Mouse (Mus musculus) megakaryocyte, adult 5-6 weeks (primary cell): ENCODE results near the gene Hectd1. TPM values are rescaled to one million over a fixed set of nuclear protein-coding genes. Genes with fewer than 3 reads are reported as not detected.

Experiments
- ATAC-seq: 2 replicates; pipeline ENCODE4 v1.8.0; 2016; ENCODE audit warnings: mild to moderate bottlenecking, inconsistent platforms; ENCODE audit not compliant: poor library complexity, severe bottlenecking
- total RNA-seq, 2 experiments: library from RNA; stranded (forward) in 1 of 2; stranded (reverse) in 1 of 2; fragments of 153-499, 151-499 nt in 1 of 2; fragments of 221-1000, 200-1000 nt in 1 of 2; gene quantifications; 2 replicates each; pipeline versions ENCODE4 v1.2.3 to v1.2.4; 2015 to 2017

Hectd1 gene
- total RNA-seq (2015), result 47.5 and 49.2 TPM in 2 replicates
- total RNA-seq (2017), result 89.7 and 96.1 TPM in 2 replicates

GRCm38 (mm10) chr12:51829290-51830076 lies at the start of gene Hectd1:
Hectd1 (minus strand) TSS chr12:51829536.
- peak; percentile 77 for ATAC-seq

GRCm38 (mm10) chr12:51871446-51872144 lies 42.3 kb upstream of the Hectd1 start:
- ATAC-seq, result peak; percentile 31; the same call in 1 of the 2 replicates

- ATAC-seq, result no peak
These were observed 40.2 kb upstream of the Hectd1 start for GRCm38 (mm10) chr12:51869511-51869910.

- ATAC-seq, result no peak
These were observed 37.7 kb upstream of the Hectd1 start for GRCm38 (mm10) chr12:51867076-51867475.

- peak; percentile 80 for ATAC-seq
These were observed 37.0 kb upstream of the Hectd1 start for GRCm38 (mm10) chr12:51866226-51866910.

- ATAC-seq, result peak; percentile 74
These were observed 36.4 kb upstream of the Hectd1 start for GRCm38 (mm10) chr12:51865790-51866179.

- ATAC-seq, result peak; percentile 28
These were observed 35.9 kb upstream of the Hectd1 start for GRCm38 (mm10) chr12:51865061-51865789.

- ATAC-seq, result no peak
These were observed 34.0 kb upstream of the Hectd1 start for GRCm38 (mm10) chr12:51863116-51864002.

- no peak for ATAC-seq
These were observed 29.0 kb upstream of the Hectd1 start for GRCm38 (mm10) chr12:51858134-51859028.

- peak; percentile 69 for ATAC-seq
These were observed 27.5 kb upstream of the Hectd1 start for GRCm38 (mm10) chr12:51856768-51857295.

- ATAC-seq, result no peak
These were observed 26.5 kb upstream of the Hectd1 start for GRCm38 (mm10) chr12:51855872-51856271.

- ATAC-seq, result no peak
These were observed 26.1 kb upstream of the Hectd1 start for GRCm38 (mm10) chr12:51855453-51855852.

- no peak for ATAC-seq
These were observed 22.3 kb upstream of the Hectd1 start for GRCm38 (mm10) chr12:51851617-51852016.

- ATAC-seq, result no peak
These were observed 21.8 kb upstream of the Hectd1 start for GRCm38 (mm10) chr12:51851155-51851554.

- ATAC-seq, result no peak
These were observed 21.0 kb upstream of the Hectd1 start for GRCm38 (mm10) chr12:51850339-51850738.

- no peak for ATAC-seq
These were observed 20.6 kb upstream of the Hectd1 start for GRCm38 (mm10) chr12:51849902-51850301.

- peak; percentile 17; the same call in 1 of the 2 replicates for ATAC-seq
These were observed 18.8 kb upstream of the Hectd1 start for GRCm38 (mm10) chr12:51847953-51848680.

- ATAC-seq, result no peak; the same call in 1 of the 2 replicates
These were observed 15.9 kb upstream of the Hectd1 start for GRCm38 (mm10) chr12:51845261-51845660.
